Mouse (Mus musculus) CH12.LX (cell line): ENCODE measurements around the gene Cdc40. TPM values are rescaled to one million over a fixed set of nuclear protein-coding genes. Genes with fewer than 3 reads are reported as not detected.

Experiments
- DNase-seq: peaks from one replicate; pipeline ENCODE4 v3.0.0-alpha.2; 2013; ENCODE audit errors: extremely low read depth
- H3K27ac ChIP-seq: 2 replicates; pipeline ENCODE4 v1.5.1; 2012; ENCODE audit warnings: low read depth, mild to moderate bottlenecking, control low read depth, moderate library complexity; ENCODE audit not compliant: insufficient read depth
- H3K27me3 ChIP-seq: replicated peaks from 2 replicates; pipeline ENCODE3; 2012; ENCODE audit warnings: inconsistent platforms
- H3K36me3 ChIP-seq, 2 experiments: replicated peaks in 1 of 2; 2 replicates each; pipeline versions ENCODE3 to v1.6.1; 2012; ENCODE audit warnings: inconsistent platforms in 1 of 2, low read length in 1 of 2, mild to moderate bottlenecking in 1 of 2, mixed read lengths in 1 of 2, moderate library complexity in 1 of 2; ENCODE audit not compliant: control insufficient read depth in 1 of 2, insufficient read depth in 1 of 2
- H3K4me1 ChIP-seq, 2 experiments: 2 replicates each; pipeline ENCODE4 v1.6.1; 2012; ENCODE audit warnings: inconsistent platforms in 1 of 2, moderate library complexity in 1 of 2; ENCODE audit not compliant: insufficient read depth in 2 of 2, control insufficient read depth in 1 of 2
- H3K4me2 ChIP-seq: 2 replicates; pipeline ENCODE4 v1.6.1; 2012; ENCODE audit warnings: low read depth, mild to moderate bottlenecking, control low read depth; ENCODE audit not compliant: poor library complexity, insufficient read depth, severe bottlenecking
- H3K4me3 ChIP-seq, 3 experiments: fragments of 150-350 bp in 1 of 3; sonication (generic) in 1 of 3; replicated peaks in 1 of 3; 2 replicates each; pipeline versions ENCODE3 to v1.5.1; 2011 to 2012; ENCODE audit warnings: low read depth in 2 of 3, low read length in 2 of 3, mild to moderate bottlenecking in 2 of 3, moderate library complexity in 2 of 3, control low read depth in 1 of 3, improper control_type of control experiment in 1 of 3, inconsistent platforms in 1 of 3, mixed read lengths in 1 of 3; ENCODE audit not compliant: poor library complexity in 1 of 3
- H3K79me2 ChIP-seq: replicated peaks from 2 replicates; pipeline ENCODE4 v1.6.1; 2012; ENCODE audit warnings: mild to moderate bottlenecking, moderate library complexity; ENCODE audit not compliant: control insufficient read depth, poor library complexity, insufficient read depth, severe bottlenecking; ENCODE audit errors: extremely low read depth
- H3K9ac ChIP-seq: 2 replicates; pipeline ENCODE4 v1.6.1; 2012; ENCODE audit warnings: low read depth, mild to moderate bottlenecking, control low read depth, moderate library complexity; ENCODE audit not compliant: insufficient read depth
- H3K9me3 ChIP-seq: replicated peaks from 2 replicates; pipeline ENCODE3; 2012; ENCODE audit warnings: low read length, inconsistent platforms, mixed read lengths
- BHLHE40 ChIP-seq: IDR thresholded peaks from 2 replicates; pipeline ENCODE4 v1.6.1; 2011; ENCODE audit warnings: mild to moderate bottlenecking, low read depth, low read length, improper control_type of control experiment
- CHD2 ChIP-seq: IDR thresholded peaks from 2 replicates; pipeline ENCODE4 v1.6.1; 2011; ENCODE audit warnings: low read length, improper control_type of control experiment
- E2F4 ChIP-seq: IDR thresholded peaks from 2 replicates; pipeline ENCODE4 v1.6.1; 2011; ENCODE audit warnings: low read depth, low read length, improper control_type of control experiment; ENCODE audit not compliant: insufficient replicate concordance
- ELF1 ChIP-seq: IDR thresholded peaks from 2 replicates; pipeline ENCODE4 v1.6.1; 2014; ENCODE audit warnings: low read depth, mild to moderate bottlenecking, inconsistent platforms, low read length, improper control_type of control experiment
- EP300 ChIP-seq: IDR thresholded peaks from 2 replicates; pipeline ENCODE4 v1.6.1; 2011; ENCODE audit warnings: low read length, improper control_type of control experiment
- ETS1 ChIP-seq: conservative IDR thresholded peaks from 2 replicates; pipeline ENCODE4 v1.6.1; 2012; ENCODE audit warnings: low read depth, mild to moderate bottlenecking, inconsistent platforms, low read length, improper control_type of control experiment, moderate library complexity
- HCFC1 ChIP-seq: IDR thresholded peaks from 2 replicates; pipeline ENCODE4 v1.6.1; 2012; ENCODE audit warnings: low read depth, mild to moderate bottlenecking, inconsistent platforms, low read length, improper control_type of control experiment
- JUND ChIP-seq: conservative IDR thresholded peaks from 2 replicates; pipeline ENCODE4 v1.6.1; 2011; ENCODE audit warnings: low read depth, low read length, improper control_type of control experiment
- MAFK ChIP-seq: IDR thresholded peaks from 2 replicates; pipeline ENCODE4 v1.6.1; 2011; ENCODE audit warnings: low read length, improper control_type of control experiment; ENCODE audit not compliant: insufficient replicate concordance
- MEF2A ChIP-seq: IDR thresholded peaks from 2 replicates; pipeline ENCODE4 v1.6.1; 2014; ENCODE audit warnings: low read depth, mild to moderate bottlenecking, inconsistent platforms, low read length, improper control_type of control experiment, borderline replicate concordance
- MXI1 ChIP-seq: IDR thresholded peaks from 2 replicates; pipeline ENCODE4 v1.6.1; 2011; ENCODE audit warnings: mild to moderate bottlenecking, low read depth, low read length, improper control_type of control experiment
- MYC ChIP-seq: IDR thresholded peaks from 2 replicates; pipeline ENCODE4 v1.6.1; 2011; ENCODE audit warnings: low read depth, mild to moderate bottlenecking, improper control_type of control experiment, low read length
- NRF1 ChIP-seq: IDR thresholded peaks from 2 replicates; pipeline ENCODE4 v1.6.1; 2014; ENCODE audit warnings: low read depth, mild to moderate bottlenecking, inconsistent platforms, low read length, improper control_type of control experiment, moderate library complexity
- PAX5 ChIP-seq: IDR thresholded peaks from 2 replicates; pipeline ENCODE4 v1.6.1; 2012; ENCODE audit warnings: low read length, inconsistent platforms, mixed read lengths
- POLR2A ChIP-seq: IDR thresholded peaks from 2 replicates; pipeline ENCODE4 v1.6.1; 2011; ENCODE audit warnings: low read depth, mild to moderate bottlenecking, improper control_type of control experiment, low read length
- POLR2AphosphoS2 ChIP-seq: IDR thresholded peaks from 2 replicates; pipeline ENCODE4 v1.6.1; 2011; ENCODE audit warnings: low read depth, low read length, improper control_type of control experiment
- SIN3A ChIP-seq: IDR thresholded peaks from 2 replicates; pipeline ENCODE4 v1.6.1; 2012; ENCODE audit warnings: low read length, improper control_type of control experiment, inconsistent platforms
- TBP ChIP-seq: conservative IDR thresholded peaks from 2 replicates; pipeline ENCODE4 v1.6.1; 2011; ENCODE audit warnings: low read depth, low read length, improper control_type of control experiment
- USF2 ChIP-seq: conservative IDR thresholded peaks from 2 replicates; pipeline ENCODE4 v1.6.1; 2011; ENCODE audit warnings: low read depth, low read length, improper control_type of control experiment
- ZC3H11A ChIP-seq: IDR thresholded peaks from 2 replicates; pipeline ENCODE4 v1.6.1; 2012; ENCODE audit warnings: low read depth, mild to moderate bottlenecking, inconsistent platforms, low read length, improper control_type of control experiment
- ZKSCAN1 ChIP-seq: IDR thresholded peaks from 2 replicates; pipeline ENCODE4 v1.6.1; 2012; ENCODE audit warnings: low read depth, inconsistent platforms, low read length, improper control_type of control experiment, borderline replicate concordance
- dilution Hi-C: fragments of 300-500 bp; cut with MboI; formaldehyde crosslinking; loops from 2 replicates; pipeline ENCODE4 v1.14.3; 2020; ENCODE audit warnings: low sequenced_read_pairs; ENCODE audit not compliant: extremely low pct_unique_long_range_greater_than_20kb, extremely low pct_ligation_motif_present
- in situ Hi-C: fragments of 300-500 bp; cut with MboI; formaldehyde crosslinking; loops from 3 replicates; pipeline ENCODE4 v1.14.3; 2019; ENCODE audit warnings: low sequenced_read_pairs, low pct_ligation_motif_present, low pct_unique_long_range_greater_than_20kb, mixed read lengths
- polyA plus RNA-seq: library from polyadenylated mRNA; unstranded; fragments of >175 nt; gene quantifications from 2 replicates; pipeline ENCODE4 v1.2.1, GENCODE M21; 2012; ENCODE audit warnings: low read depth; ENCODE audit not compliant: insufficient read length
- total RNA-seq, 2 experiments: library from RNA; depleted of rRNA; stranded (reverse); fragments of 300-350 nt in 1 of 2; fragments of >200 nt in 1 of 2; gene quantifications; 2 replicates each; pipeline ENCODE4 v1.2.3; 2012 to 2014

Gene Cdc40
- total and polyA plus RNA-seq, 3 experiments: 10.6 to 36.0 (median 13.6) TPM

- no peak for DNase-seq
- in situ Hi-C loops (no loop called here), dilution Hi-C loops (no loop called here)
- Histone ChIP-seq H3K36me3 (no peaks in the 10 kb centered on the region), H3K79me2 (no peaks in the 10 kb centered on the region), H3K4me3 (no peak overlapping the region), H3K27me3 (no peaks in the 10 kb centered on the region), H3K27ac (no peak overlapping the region), H3K9me3 (no peaks in the 10 kb centered on the region), H3K4me2 (no peak overlapping the region), H3K4me1 (peaks cover 0 to 3% of the 10 kb centered on the region in 2 experiments; a peak in 1 of 4 replicates), H3K9ac (no peak overlapping the region)
- TF ChIP-seq MXI1 (no peak), POLR2AphosphoS2 (no peak)
Measured at GRCm38 (mm10) chr10:40919464-40919863, 36.4 kb upstream of the Cdc40 start.

GRCm38 (mm10) chr10:40918669-40919440 lies 35.7 kb upstream of the Cdc40 start:
- no peak for DNase-seq
- Histone ChIP-seq H3K9me3 (no peaks in the 10 kb centered on the region), H3K27ac (no peak overlapping the region), H3K27me3 (no peaks in the 10 kb centered on the region), H3K4me1 (peaks cover 0 to 3% of the 10 kb centered on the region in 2 experiments; a peak in 1 of 4 replicates), H3K9ac (no peak overlapping the region), H3K4me2 (no peak overlapping the region), H3K4me3 (no peak overlapping the region), H3K79me2 (no peaks in the 10 kb centered on the region), H3K36me3 (no peaks in the 10 kb centered on the region)
- in situ Hi-C loops (no loop called here), dilution Hi-C loops (no loop called here)
- TF ChIP-seq MEF2A (no peak), E2F4 (no peak), HCFC1 (no peak), JUND (no peak), EP300 (no peak)

GRCm38 (mm10) chr10:40915240-40915639 lies 32.1 kb upstream of the Cdc40 start:
- dilution Hi-C loops: no loop called here
- Histone ChIP-seq H3K4me1 (peaks cover 0 to 3% of the 10 kb centered on the region in 2 experiments; a peak in 1 of 4 replicates), H3K27me3 (no peaks in the 10 kb centered on the region), H3K9ac (no peak overlapping the region), H3K4me2 (no peak overlapping the region), H3K36me3 (no peaks in the 10 kb centered on the region), H3K9me3 (no peaks in the 10 kb centered on the region), H3K27ac (no peak overlapping the region), H3K4me3 (no peak overlapping the region), H3K79me2 (no peaks in the 10 kb centered on the region)
- in situ Hi-C loops: no loop called here
- no peak for TF ChIP-seq POLR2AphosphoS2
- no peak for TF ChIP-seq EP300
- TF ChIP-seq MXI1: no peak
- no peak for TF ChIP-seq MEF2A
- TF ChIP-seq SIN3A: no peak
- TF ChIP-seq JUND: no peak
- no peak for TF ChIP-seq MAFK
- no peak for TF ChIP-seq ZC3H11A
- TF ChIP-seq BHLHE40: no peak
- TF ChIP-seq USF2: no peak
- no peak for TF ChIP-seq CHD2
- no peak for TF ChIP-seq NRF1
- no peak for TF ChIP-seq TBP
- no peak for TF ChIP-seq ZKSCAN1
- TF ChIP-seq ELF1: no peak
- TF ChIP-seq ETS1: no peak
- TF ChIP-seq MYC: no peak
- no peak for TF ChIP-seq POLR2A
- no peak for TF ChIP-seq PAX5
- no peak for DNase-seq
